Mouse (Mus musculus): ENCODE results near the gene Kcnk18.

DNA sequence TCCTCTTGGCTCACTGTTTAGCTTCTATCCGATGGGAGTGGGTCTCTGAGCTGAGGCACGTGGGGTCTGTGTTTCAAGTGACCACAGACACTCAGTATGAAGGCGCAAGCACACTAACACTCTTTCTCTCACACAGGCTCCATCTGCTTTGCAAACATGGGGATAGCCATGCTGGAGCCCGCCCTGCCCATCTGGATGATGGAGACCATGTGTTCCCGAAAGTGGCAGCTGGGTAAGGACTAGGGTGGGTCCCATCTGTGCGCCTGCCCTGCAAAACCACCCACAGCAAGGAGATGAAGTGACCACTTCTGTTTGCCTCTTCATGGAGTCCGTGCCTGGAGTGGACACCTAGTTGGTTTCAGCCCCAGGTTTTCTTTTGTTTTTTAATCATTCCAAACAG lies 57.3 kb downstream of the Kcnk18 start:
- TF ChIP-seq CTCF (IDR thresholded peaks at IDR 0.05; ENCODE audit: low read depth): no peak
- TF ChIP-seq EP300 (IDR thresholded peaks at IDR 0.05; ENCODE audit: low read depth): no peak
